Mouse (Mus musculus) heart, adult 2 months (tissue): ENCODE measurements around the gene Gm21094.
"Not testable (repeated sequence)": the region's sequence is repeated elsewhere in the genome, so short reads cannot be mapped to it uniquely, and the experiment has no call there.

Experiments used
- CTCF ChIP-seq: fragments of 200-600 bp; IDR thresholded peaks from 2 replicates; pipeline ENCODE4 v1.8.1; 2022; ENCODE audit warnings: antibody characterized with exemption, mild to moderate bottlenecking, moderate library complexity
- EP300 ChIP-seq: fragments of 200-500 bp; IDR thresholded peaks from 2 replicates; pipeline ENCODE4 v1.6.1; 2011; ENCODE audit warnings: low read depth, low read length, control low read depth; ENCODE audit not compliant: insufficient read depth
- POLR2A ChIP-seq: fragments of 200-500 bp; IDR thresholded peaks from 2 replicates; pipeline ENCODE4 v1.6.1; 2011; ENCODE audit warnings: mild to moderate bottlenecking, low read depth, low read length, control low read depth; ENCODE audit not compliant: insufficient read depth

GRCm38 (mm10) chrY:32620343-32620742 is at the start of gene Gm21094:
- not testable (repeated sequence) for TF ChIP-seq CTCF, POLR2A, EP300
